Mouse (Mus musculus) MEL-GATA-1-ER (cell line): Measurements from ENCODE around the gene Fbxo40.

ENCODE experiments used
- DNase-seq: peaks from one replicate; pipeline ENCODE4 v3.0.0-alpha.2; 2012; ENCODE audit warnings: low read depth; ENCODE audit errors: extremely low read depth

Fbxo40 gene

GRCm38 (mm10) chr16:36989999-36990625 lies at the start of gene Fbxo40:
Fbxo40 (minus strand) TSS chr16:36990467.
- DNase-seq = no peak

GRCm38 (mm10) chr16:37034751-37035150 lies 44.5 kb upstream of the Fbxo40 start:
- no peak for DNase-seq

- no peak for DNase-seq
Measured at GRCm38 (mm10) chr16:37031996-37032395, 41.7 kb upstream of the Fbxo40 start.

GRCm38 (mm10) chr16:37027581-37027980 lies 37.3 kb upstream of the Fbxo40 start:
- DNase-seq = no peak

- DNase-seq = peak; percentile 7
Measured at GRCm38 (mm10) chr16:37012336-37012735, 22.1 kb upstream of the Fbxo40 start.

GRCm38 (mm10) chr16:37011922-37012289 lies 21.6 kb upstream of the Fbxo40 start:
- DNase-seq = peak; percentile 5

GRCm38 (mm10) chr16:37011061-37011921 lies 21.0 kb upstream of the Fbxo40 start, which contains the start of gene Polq:
Polq (plus strand) TSS chr16:37011786.
- DNase-seq = peak; percentile 88

- DNase-seq = peak; percentile 62
Measured at GRCm38 (mm10) chr16:37010370-37010769, 20.1 kb upstream of the Fbxo40 start.

- DNase-seq = no peak
Measured at GRCm38 (mm10) chr16:37009262-37009661, 19.0 kb upstream of the Fbxo40 start.

- DNase-seq = no peak
Measured at GRCm38 (mm10) chr16:36999366-36999972, 9.2 kb upstream of the Fbxo40 start.

- DNase-seq = no peak
Measured at GRCm38 (mm10) chr16:36997650-36998049, 7.4 kb upstream of the Fbxo40 start.

GRCm38 (mm10) chr16:36989493-36989892 lies 774 bp downstream of the Fbxo40 start:
- no peak for DNase-seq

GRCm38 (mm10) chr16:36988066-36988465 lies 2.2 kb downstream of the Fbxo40 start:
- DNase-seq = no peak

GRCm38 (mm10) chr16:36987399-36987798 lies 2.9 kb downstream of the Fbxo40 start:
- DNase-seq = no peak

GRCm38 (mm10) chr16:36985636-36986042 lies 4.6 kb downstream of the Fbxo40 start:
- no peak for DNase-seq

- no peak for DNase-seq
Measured at GRCm38 (mm10) chr16:36983796-36984195, 6.5 kb downstream of the Fbxo40 start.

GRCm38 (mm10) chr16:36979127-36979526 lies 11.1 kb downstream of the Fbxo40 start:
- no peak for DNase-seq

- DNase-seq = no peak
Measured at GRCm38 (mm10) chr16:36963415-36963814, 26.9 kb downstream of the Fbxo40 start.

GRCm38 (mm10) chr16:36955106-36955505 lies 35.2 kb downstream of the Fbxo40 start:
- DNase-seq = no peak

- DNase-seq = no peak
Measured at GRCm38 (mm10) chr16:36951029-36951428, 39.2 kb downstream of the Fbxo40 start.

- no peak for DNase-seq
Measured at GRCm38 (mm10) chr16:36949614-36950336, 40.5 kb downstream of the Fbxo40 start.
